Mouse (Mus musculus) liver, adult 2 months (tissue): ENCODE results near the gene Zc3hav1l.

Experiments
- CTCF ChIP-seq: fragments of 200-500 bp; IDR thresholded peaks from 2 replicates; pipeline ENCODE4 v1.5.1; 2011; ENCODE audit warnings: low read depth, low read length, control low read depth
- POLR2A ChIP-seq: fragments of 200-500 bp; IDR thresholded peaks from 2 replicates; pipeline ENCODE4 v1.6.1; 2011; ENCODE audit warnings: low read length, control low read depth; ENCODE audit not compliant: insufficient read depth; ENCODE audit errors: extremely low read depth

- TF ChIP-seq CTCF (no peak), POLR2A (no peak)
These were observed 44.5 kb upstream of the Zc3hav1l start for GRCm38 (mm10) chr6:38343581-38343980.
